Mouse (Mus musculus): Measurements from ENCODE around the gene Bcl7b.

- TF ChIP-seq CTCF (IDR thresholded peaks at IDR 0.05; ENCODE audit: borderline replicate concordance, extremely low read depth, insufficient read depth, insufficient read length) = no peak
- TF ChIP-seq POLR2A (IDR thresholded peaks at IDR 0.05; ENCODE audit: borderline replicate concordance, extremely low read depth, insufficient read depth, insufficient read length, poor library complexity, severe bottlenecking) = no peak
Measured at GRCm38 (mm10) chr5:135162361-135162760, 5.7 kb upstream of the Bcl7b start.
